Mouse (Mus musculus) erythroblast, embryonic 14.5 days (primary cell): ENCODE data around the gene Safb.

Source experiments
- GATA1 ChIP-seq: IDR thresholded peaks from 2 replicates; pipeline ENCODE4 v1.6.1; 2012; ENCODE audit warnings: low read length, inconsistent platforms, mixed read lengths
- TAL1 ChIP-seq: IDR thresholded peaks from 3 replicates; pipeline ENCODE4 v1.6.1; 2012; ENCODE audit warnings: low read length, inconsistent platforms, mixed read lengths

DNA sequence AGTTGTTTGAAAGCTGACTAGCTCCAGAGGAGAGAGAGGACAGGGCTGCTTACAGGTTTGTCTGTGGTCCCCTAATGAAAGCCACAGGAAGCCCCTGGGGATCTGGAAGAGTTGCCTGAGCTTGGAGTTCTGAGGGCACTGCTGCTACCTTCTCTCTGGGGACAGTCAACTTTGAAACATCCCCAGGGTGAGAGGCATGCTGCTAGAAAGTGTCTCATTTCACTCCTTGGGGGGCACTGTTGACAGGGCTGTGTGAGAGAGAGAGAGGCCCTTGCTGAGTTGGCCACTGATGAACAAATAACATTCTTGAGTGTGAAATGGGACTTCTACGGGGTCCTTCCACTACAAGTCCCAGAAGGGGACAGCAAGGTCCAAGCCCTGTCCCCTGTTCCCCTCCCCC lies 3.1 kb downstream of the Safb start:
- no peak for TF ChIP-seq GATA1
- TF ChIP-seq TAL1, result no peak
